Mouse (Mus musculus) lung, postnatal 14 days (tissue): ENCODE results near the gene Sbk2.
A peak's percentile ranks its signal among the peaks of the same experiment; 100 is the strongest.
"Not testable (repeated sequence)": the region's sequence is repeated elsewhere in the genome, so short reads cannot be mapped to it uniquely, and the experiment has no call there.

ENCODE experiments used
- DNase-seq: peaks from one replicate; pipeline ENCODE4 v3.0.0; 2021

Gene Sbk2

GRCm38 (mm10) chr7:4964272-4964671 lies at the start of gene Sbk2:
Sbk2 (minus strand) TSS chr7:4964406.
- DNase-seq: peak; percentile 90

GRCm38 (mm10) chr7:5012681-5013513 lies 48.7 kb upstream of the Sbk2 start:
- no peak for DNase-seq

- DNase-seq: no peak
These were observed 44.0 kb upstream of the Sbk2 start for GRCm38 (mm10) chr7:5008229-5008628.

- not testable (repeated sequence) for DNase-seq
These were observed 38.7 kb upstream of the Sbk2 start for GRCm38 (mm10) chr7:5002876-5003275.

GRCm38 (mm10) chr7:4999876-5000275 lies 35.7 kb upstream of the Sbk2 start:
- peak; percentile 42 for DNase-seq

- no peak for DNase-seq
These were observed 32.7 kb upstream of the Sbk2 start for GRCm38 (mm10) chr7:4996934-4997333.

- peak; percentile 95 for DNase-seq
These were observed 32.0 kb upstream of the Sbk2 start, which contains the start of gene Zfp579 for GRCm38 (mm10) chr7:4996003-4996895. Zfp579 (minus strand) TSS chr7:4996158.

GRCm38 (mm10) chr7:4995268-4996002 lies 31.2 kb upstream of the Sbk2 start:
- no peak for DNase-seq

- no peak for DNase-seq
These were observed 30.0 kb upstream of the Sbk2 start for GRCm38 (mm10) chr7:4993999-4994788.

- DNase-seq: no peak
These were observed 29.3 kb upstream of the Sbk2 start for GRCm38 (mm10) chr7:4993347-4993998.

GRCm38 (mm10) chr7:4988250-4988649 lies 24.0 kb upstream of the Sbk2 start:
- no peak for DNase-seq

- no peak for DNase-seq
These were observed 12.6 kb upstream of the Sbk2 start for GRCm38 (mm10) chr7:4976832-4977231.

GRCm38 (mm10) chr7:4975455-4975854 lies 11.2 kb upstream of the Sbk2 start:
- no peak for DNase-seq

GRCm38 (mm10) chr7:4972321-4973047 lies 8.3 kb upstream of the Sbk2 start:
- peak; percentile 64 for DNase-seq

- peak; percentile 63 for DNase-seq
These were observed 7.5 kb upstream of the Sbk2 start for GRCm38 (mm10) chr7:4971710-4972109.

- no peak for DNase-seq
These were observed 6.9 kb upstream of the Sbk2 start, which contains the start of gene Sbk3 for GRCm38 (mm10) chr7:4971068-4971467. Sbk3 (minus strand) TSS chr7:4971168.

- DNase-seq: no peak
These were observed 782 bp upstream of the Sbk2 start for GRCm38 (mm10) chr7:4964988-4965387.

- no peak for DNase-seq
These were observed 679 bp downstream of the Sbk2 start for GRCm38 (mm10) chr7:4963527-4963926.

- DNase-seq: no peak
These were observed 6.8 kb downstream of the Sbk2 start for GRCm38 (mm10) chr7:4957361-4957760.

- peak; percentile 45 for DNase-seq
These were observed 10.3 kb downstream of the Sbk2 start for GRCm38 (mm10) chr7:4953815-4954445.
